Mouse (Mus musculus) v-Abl transformed pro-B cells (cell line): ENCODE data around the gene Yy1.

Source experiments
- in situ Hi-C, 2 experiments: fragments of 400-800 bp; cut with MboI; formaldehyde crosslinking; loops; one replicate each; pipeline ENCODE4 v1.15.1; 2025; ENCODE audit not compliant: unreplicated experiment in 2 of 2

Yy1 gene

DNA sequence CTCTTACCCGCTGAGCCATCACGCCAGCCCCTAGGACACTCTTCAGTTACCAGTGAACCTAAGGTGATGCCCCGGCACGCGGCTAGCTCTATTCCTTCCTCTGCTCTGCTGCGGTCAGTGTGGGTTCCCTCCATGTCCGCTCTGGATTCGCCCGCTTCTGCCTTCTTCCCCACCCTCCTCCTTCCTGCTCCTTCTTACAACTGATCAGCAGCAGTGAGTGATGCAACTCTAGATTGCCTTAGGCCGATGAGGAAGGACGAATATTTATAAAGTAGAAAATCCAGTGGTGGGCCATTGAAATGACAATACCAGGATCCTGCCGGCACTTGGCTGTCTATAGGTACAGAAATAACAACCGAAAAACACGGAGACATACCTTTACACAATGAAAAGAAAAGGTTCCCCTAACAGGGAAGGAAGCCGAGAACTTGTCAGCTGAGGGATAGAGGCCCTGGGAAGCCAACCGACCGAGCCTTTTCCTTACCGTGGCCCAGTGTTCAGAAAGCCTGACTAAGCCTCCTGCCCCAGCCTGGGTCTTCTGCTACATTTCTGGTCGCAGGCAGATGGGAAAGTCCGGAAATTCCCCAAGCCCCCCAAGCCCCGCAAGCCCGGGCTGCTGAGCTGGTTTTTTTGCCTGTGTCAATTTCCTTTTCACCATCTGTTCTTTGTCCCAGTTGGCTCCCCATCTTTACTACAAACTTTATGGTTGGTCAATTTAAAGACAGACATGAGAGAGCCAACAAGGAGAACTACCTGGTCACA is 27.7 kb upstream of the Yy1 start:
- in situ Hi-C loops, result loop anchor here (5.0 to 25.0 kb wide), 7 partner anchors 72 to 680 kb away; partner anchors contain the start of genes Ccnk (in 2 of the 2), Setd3 (in 2 of the 2), Begain (in 1 of the 2) and Slc25a29 (in 1 of the 2)

- in situ Hi-C loops, result loop anchor here (5.0 to 25.0 kb wide), 7 partner anchors 72 to 679 kb away; partner anchors contain the start of genes Ccnk (in 2 of the 2), Setd3 (in 2 of the 2), Begain (in 1 of the 2) and Slc25a29 (in 1 of the 2)
Measured at GRCm38 (mm10) chr12:108765751-108766221, 27.0 kb upstream of the Yy1 start.

DNA sequence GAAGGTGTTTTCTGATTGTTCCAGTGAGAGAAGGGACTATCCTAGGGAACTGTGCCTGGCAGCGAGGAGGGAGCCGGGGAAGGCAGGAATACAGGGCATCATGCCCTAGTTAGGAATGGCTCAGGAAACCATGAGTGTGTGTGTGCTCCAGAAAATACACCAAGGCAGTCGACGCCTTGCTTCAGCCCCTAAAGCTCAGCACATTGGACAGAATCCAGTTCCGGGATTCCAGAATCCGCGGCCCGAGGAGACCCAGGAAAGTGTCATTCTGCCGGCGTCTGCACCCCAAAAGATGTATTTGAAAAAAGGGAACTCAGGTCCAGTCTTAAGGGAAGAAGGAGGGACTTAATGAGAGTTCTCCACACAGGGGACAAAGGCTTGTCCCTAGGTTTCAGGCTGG is 26.5 kb upstream of the Yy1 start:
- in situ Hi-C loops, result loop anchor here (5.0 to 25.0 kb wide), 7 partner anchors 71 to 678 kb away; partner anchors contain the start of genes Ccnk (in 2 of the 2), Setd3 (in 2 of the 2), Begain (in 1 of the 2) and Slc25a29 (in 1 of the 2)

GRCm38 (mm10) chr12:108766866-108767265 is 25.9 kb upstream of the Yy1 start:
- in situ Hi-C loops, result loop anchor here (5.0 to 25.0 kb wide), 7 partner anchors 70 to 678 kb away; partner anchors contain the start of genes Ccnk (in 2 of the 2), Setd3 (in 2 of the 2), Begain (in 1 of the 2) and Slc25a29 (in 1 of the 2)

- in situ Hi-C loops, result loop anchor here (5.0 to 25.0 kb wide), 7 partner anchors 69 to 676 kb away; partner anchors contain the start of genes Ccnk (in 2 of the 2), Setd3 (in 2 of the 2), Begain (in 1 of the 2) and Slc25a29 (in 1 of the 2)
Measured at GRCm38 (mm10) chr12:108768196-108768854, 24.4 kb upstream of the Yy1 start.

DNA sequence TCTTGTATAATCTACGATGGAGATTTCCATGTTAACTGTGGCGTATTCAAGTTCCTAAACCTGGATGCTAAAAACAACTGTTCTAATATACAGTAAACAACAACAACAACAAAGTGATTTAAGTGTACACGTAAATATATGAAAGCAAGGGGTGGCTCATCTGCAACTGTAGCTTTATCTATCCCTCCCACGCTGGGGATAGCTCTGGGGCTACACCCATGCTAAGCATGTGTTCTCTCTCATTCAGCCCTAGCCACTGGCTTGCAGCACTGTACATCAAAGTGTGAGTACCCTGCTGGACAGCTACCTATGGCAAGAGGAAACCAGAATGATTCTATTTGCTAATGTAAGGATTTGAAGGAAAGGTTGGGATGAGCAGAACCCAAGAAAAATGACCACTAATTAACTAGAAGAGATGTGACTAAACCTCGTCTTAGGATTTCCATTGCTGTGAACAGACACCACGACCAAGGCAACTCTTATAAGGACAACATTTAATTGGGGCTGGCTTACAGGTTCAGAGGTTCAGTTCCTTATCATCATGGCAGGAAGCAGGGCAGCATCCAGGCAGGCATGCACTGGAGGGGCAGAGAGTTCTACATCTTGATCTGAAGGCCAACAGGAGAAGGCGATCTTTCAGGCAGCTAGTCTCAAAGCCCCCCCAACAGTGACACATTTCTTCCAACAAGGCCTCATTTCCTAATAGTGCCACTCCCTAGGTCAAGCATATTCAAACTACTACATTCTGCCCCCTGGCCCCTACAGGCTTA is 12.5 kb upstream of the Yy1 start:
- in situ Hi-C loops, result no loop called here

DNA sequence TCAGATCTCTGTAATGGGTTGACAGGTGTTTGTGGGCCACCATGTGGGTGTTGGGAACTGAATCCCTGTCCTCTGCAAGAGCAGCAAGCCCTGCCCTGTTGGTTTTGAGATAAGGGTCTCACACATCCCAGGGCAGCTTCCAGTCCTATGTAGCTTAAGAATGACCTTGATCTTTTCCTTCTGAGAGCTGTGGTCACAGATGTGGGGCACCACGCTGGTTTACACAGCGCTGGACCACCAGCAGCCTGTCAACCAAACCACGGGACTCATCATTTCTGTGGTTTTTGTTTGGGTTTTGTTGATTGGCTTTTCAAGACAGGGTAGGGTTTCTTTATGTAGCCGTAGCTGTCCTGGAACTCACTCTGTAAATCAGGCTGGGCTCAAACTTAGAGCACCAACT is 7.6 kb upstream of the Yy1 start:
- in situ Hi-C loops, result no loop called here

DNA sequence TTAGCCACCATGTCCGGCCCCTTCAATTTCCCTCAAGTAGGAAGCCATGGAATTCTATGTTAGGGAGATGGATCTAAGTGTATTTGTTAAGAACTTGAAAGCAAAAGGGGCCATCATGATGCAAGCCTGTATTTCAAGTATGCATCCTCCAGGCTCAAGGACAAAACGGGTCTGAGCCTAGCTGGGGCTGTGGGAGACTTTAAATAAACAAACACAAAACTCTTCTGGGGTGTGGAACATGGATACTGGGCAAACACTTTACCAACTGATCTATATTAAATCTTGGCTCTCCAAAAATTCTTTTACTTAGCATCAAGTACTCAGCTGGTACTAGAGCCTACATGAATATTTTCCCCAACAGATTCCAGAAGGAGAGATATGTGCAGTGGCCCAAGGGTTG is 5.4 kb upstream of the Yy1 start:
- in situ Hi-C loops, result no loop called here

- in situ Hi-C loops, result loop anchor here in 1 of 2 experiments (10.0 kb wide), 2 partner anchors 283 to 607 kb away; no protein-coding TSS in a partner anchor
Measured at GRCm38 (mm10) chr12:108792152-108792545, 624 bp upstream of the Yy1 start.

GRCm38 (mm10) chr12:108793453-108793941 is 724 bp downstream of the Yy1 start:
- in situ Hi-C loops, result loop anchor here in 1 of 2 experiments (10.0 kb wide), 2 partner anchors 281 to 609 kb away; no protein-coding TSS in a partner anchor

DNA sequence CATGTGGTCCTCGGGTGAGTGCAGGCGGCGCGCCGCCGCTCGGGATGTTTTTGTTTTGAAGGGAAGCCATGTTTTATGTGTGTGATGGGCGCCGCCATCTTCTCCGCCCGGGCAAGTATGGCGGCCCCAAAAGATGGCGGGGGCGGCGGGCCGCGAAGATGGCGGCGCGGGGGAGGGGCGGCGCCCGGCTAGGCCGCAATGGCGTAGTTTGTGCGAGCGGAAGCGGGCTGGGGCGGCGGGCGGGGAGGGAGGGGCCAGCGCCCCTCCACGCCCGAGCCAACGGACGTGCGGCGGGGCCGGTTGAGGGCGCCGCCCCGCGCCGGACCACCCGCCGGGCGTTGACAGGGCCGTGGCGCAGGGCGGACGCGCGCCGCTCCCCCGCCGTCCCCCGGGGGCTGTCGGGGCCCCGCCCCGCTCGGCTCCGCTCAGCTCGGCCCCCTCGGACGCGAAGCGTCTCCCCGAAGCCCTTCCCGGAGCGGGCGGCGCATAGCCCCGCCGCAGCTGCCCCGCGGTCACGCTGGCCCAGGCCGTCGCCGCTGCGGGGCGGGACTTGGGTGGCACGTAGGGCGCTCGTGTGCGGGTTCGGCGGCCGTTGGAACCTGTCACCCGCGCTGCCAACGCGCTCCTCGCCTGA is 1.4 kb downstream of the Yy1 start:
- in situ Hi-C loops, result loop anchor here in 1 of 2 experiments (10.0 kb wide), 2 partner anchors 281 to 609 kb away; no protein-coding TSS in a partner anchor

DNA sequence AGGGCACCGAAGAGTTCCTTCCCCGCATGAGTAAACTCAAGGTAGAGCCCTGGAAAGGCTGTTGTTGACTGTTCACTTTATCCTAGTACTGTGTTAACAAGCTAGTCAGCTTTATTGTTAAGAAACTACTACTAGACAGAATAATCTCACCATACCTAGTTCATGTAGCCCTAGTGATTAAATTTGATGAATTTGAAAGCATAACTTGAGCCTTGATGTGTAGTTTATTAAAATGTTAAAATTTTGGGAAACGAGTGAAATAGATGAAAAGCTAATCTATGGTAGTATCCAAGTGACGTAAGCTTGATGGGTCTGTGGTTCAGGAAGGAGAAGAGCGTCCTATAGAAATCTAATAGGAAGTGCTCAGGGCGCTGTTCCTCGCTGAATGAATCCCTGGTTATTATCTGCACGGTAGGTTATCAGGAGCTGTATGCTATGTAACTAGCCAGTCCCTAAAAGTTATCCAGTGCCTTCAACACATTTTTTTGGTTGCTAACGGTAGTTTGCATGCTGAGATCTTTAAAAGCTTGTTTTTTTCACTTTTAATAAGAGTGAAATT is 2.3 kb downstream of the Yy1 start:
- in situ Hi-C loops, result loop anchor here in 1 of 2 experiments (10.0 kb wide), 2 partner anchors 280 to 610 kb away; no protein-coding TSS in a partner anchor

DNA sequence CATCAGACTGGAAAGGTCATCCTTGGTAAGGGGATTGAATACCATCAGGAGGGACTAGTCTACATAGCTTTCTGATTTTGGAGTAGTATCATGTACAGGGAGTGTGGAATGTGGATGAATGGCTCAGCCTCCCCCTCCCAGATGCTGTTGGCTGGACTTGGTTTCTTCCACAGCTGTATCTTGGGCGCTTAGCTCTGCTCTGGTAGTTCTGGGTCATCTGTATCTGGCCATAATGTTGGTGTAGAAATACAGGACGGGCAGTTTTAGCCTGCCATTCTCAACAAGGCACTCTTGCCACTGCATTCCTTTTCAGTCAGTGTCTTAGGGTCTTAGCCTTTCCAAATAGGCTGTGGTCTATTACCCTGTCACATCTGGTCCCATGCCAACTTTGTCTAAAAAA is 8.8 kb downstream of the Yy1 start:
- in situ Hi-C loops, result loop anchor here in 1 of 2 experiments (10.0 kb wide), 1 partner anchor 93 kb away; the partner anchor contains the start of genes Wars and Wdr25

- in situ Hi-C loops, result loop anchor here in 1 of 2 experiments (10.0 kb wide), 1 partner anchor 90 kb away; the partner anchor contains the start of genes Wars and Wdr25
Measured at GRCm38 (mm10) chr12:108804388-108804787, 11.6 kb downstream of the Yy1 start.

- in situ Hi-C loops, result loop anchor here in 1 of 2 experiments (10.0 kb wide), 1 partner anchor 86 kb away; the partner anchor contains the start of genes Wars and Wdr25
Measured at GRCm38 (mm10) chr12:108808465-108808864, 15.7 kb downstream of the Yy1 start.

DNA sequence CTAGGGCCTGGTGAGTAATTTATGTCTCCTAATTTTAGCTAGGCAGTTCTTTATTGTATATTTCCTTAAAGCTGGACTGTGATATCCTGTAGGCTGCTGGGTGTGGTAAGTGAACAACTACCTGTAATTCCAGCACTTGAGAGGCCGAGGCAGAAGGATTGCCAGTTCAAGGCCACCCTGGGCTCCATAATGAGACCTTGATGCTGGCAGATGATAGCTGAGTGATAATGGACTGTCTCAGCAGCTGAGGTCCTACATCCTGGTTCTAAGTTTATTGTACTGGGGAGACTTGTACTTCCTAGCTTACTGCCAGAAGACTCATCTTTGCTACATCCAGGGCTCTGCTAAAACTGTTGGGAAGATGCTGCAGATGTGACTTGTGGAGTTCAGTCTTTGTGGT is 17.0 kb downstream of the Yy1 start:
- in situ Hi-C loops, result loop anchor here (5.0 to 10.0 kb wide), 2 partner anchors 85 to 88 kb away; partner anchors contain the start of genes Wars (in 1 of the 2) and Wdr25 (in 1 of the 2)

GRCm38 (mm10) chr12:108810309-108810708 is 17.5 kb downstream of the Yy1 start:
- in situ Hi-C loops, result loop anchor here in 1 of 2 experiments (5.0 kb wide), 1 partner anchor 87 kb away; no protein-coding TSS in a partner anchor

DNA sequence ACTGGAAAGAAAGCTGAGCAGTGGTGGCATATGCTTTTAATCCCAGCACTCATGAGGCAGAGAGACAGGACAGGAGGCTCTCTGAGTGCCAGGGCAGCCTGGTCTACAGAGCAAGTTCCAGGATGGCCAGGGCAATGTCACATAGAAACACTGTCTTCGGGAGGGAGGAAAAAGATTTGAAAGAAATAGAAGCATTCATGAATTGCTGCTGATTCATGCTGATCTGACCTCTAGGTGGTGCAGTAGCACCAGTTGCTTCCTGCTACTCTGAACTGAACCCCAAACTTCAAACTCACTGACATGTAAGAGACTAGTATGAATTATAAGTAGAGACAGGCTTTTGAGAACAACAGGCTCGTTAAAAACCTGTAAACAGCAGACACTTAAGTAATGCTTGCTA is 18.4 kb downstream of the Yy1 start:
- in situ Hi-C loops, result loop anchor here in 1 of 2 experiments (5.0 kb wide), 1 partner anchor 86 kb away; no protein-coding TSS in a partner anchor
